Mouse (Mus musculus) lung, embryonic 16.5 days (tissue): Measurements from ENCODE around the gene Hif3a. TPM values are rescaled to one million over a fixed set of nuclear protein-coding genes. Genes with fewer than 3 reads are reported as not detected.

Experiments used
- ATAC-seq: fragments of 200-750 bp; cut with Nextera tagmentation; 2 replicates; pipeline ENCODE4 v1.8.0; 2017; ENCODE audit warnings: low read depth, mild to moderate bottlenecking, moderate library complexity
- H3K27ac ChIP-seq: fragments of 300-500 bp; sonication (generic); 2 replicates; pipeline ENCODE4 v1.5.1; 2014; ENCODE audit warnings: mild to moderate bottlenecking, control low read depth, low read length
- H3K27me3 ChIP-seq: fragments of 300-500 bp; sonication (generic); 2 replicates; pipeline ENCODE4 v1.6.1; 2014; ENCODE audit warnings: low read depth, low read length, mixed read lengths; ENCODE audit not compliant: control insufficient read depth, insufficient read depth
- H3K36me3 ChIP-seq: fragments of 300-500 bp; sonication (generic); 2 replicates; pipeline ENCODE4 v1.6.1; 2014; ENCODE audit warnings: low read length; ENCODE audit not compliant: control insufficient read depth, insufficient read depth
- H3K4me1 ChIP-seq: fragments of 300-500 bp; sonication (generic); replicated peaks from 2 replicates; pipeline ENCODE4 v1.6.1; 2014; ENCODE audit warnings: low read length, mixed read lengths; ENCODE audit not compliant: control insufficient read depth, insufficient read depth
- H3K4me2 ChIP-seq: fragments of 300-500 bp; sonication (generic); 2 replicates; pipeline ENCODE4 v1.6.1; 2014; ENCODE audit warnings: low read depth, low read length, control low read depth
- H3K4me3 ChIP-seq: fragments of 300-500 bp; sonication (generic); 2 replicates; pipeline ENCODE4 v1.5.1; 2014; ENCODE audit warnings: mild to moderate bottlenecking, low read length, control low read depth
- H3K9ac ChIP-seq: fragments of 300-500 bp; sonication (generic); 2 replicates; pipeline ENCODE4 v1.6.1; 2014; ENCODE audit warnings: low read length, control low read depth
- H3K9me3 ChIP-seq: fragments of 300-500 bp; sonication (generic); 2 replicates; pipeline ENCODE4 v1.6.1; 2016; ENCODE audit warnings: low read length; ENCODE audit not compliant: control insufficient read depth
- WGBS: fragments of 180-500 bp; shearing (Covaris S2); extraction: QIAGEN DNeasy Blood & Tissue Kit; methylation state at CpG from one replicate; pipeline ENCODE4 v1.1.7; 2014; 5-methylcytosine and 5-hydroxymethylcytosine counted together
- polyA plus RNA-seq: library from polyadenylated mRNA; unstranded; fragments of >200 nt; fragmentation: Nextera tagmentation; extraction: Ambion mirVana; gene quantifications from 2 replicates; pipeline ENCODE4 v1.2.1, GENCODE M21; 2015

Hif3a gene
- polyA plus RNA-seq, 1 experiment from 2014 or later: 56.0 TPM

GRCm38 (mm10) chr7:17026710-17027587, 35.3 kb downstream of the Hif3a start:
- peak; percentile 39 for ATAC-seq
- Histone ChIP-seq H3K9me3 (no peaks in the 10 kb centered on the region), H3K4me2 (peak overlapping the region; percentile 75), H3K27ac (peak overlapping the region; percentile 92), H3K4me3 (peak overlapping the region; percentile 85), H3K36me3 (peaks cover 17% of the 10 kb centered on the region), H3K9ac (peak overlapping the region; percentile 91), H3K4me1 (peaks cover 42% of the 10 kb centered on the region), H3K27me3 (no peaks in the 10 kb centered on the region)
- 4% methylated on average over 24 of the region's 24 CpGs for whole genome bisulfite sequencing

- H3K4me3 ChIP-seq: peak overlapping the region; percentile 85
- H3K27me3 ChIP-seq: no peaks in the 10 kb centered on the region
- no peaks in the 10 kb centered on the region for H3K9me3 ChIP-seq
- H3K27ac ChIP-seq: peak overlapping the region; percentile 89
- ATAC-seq: no peak
- peak overlapping the region; percentile 91 for H3K9ac ChIP-seq
- WGBS: 63% methylated on average over 9 of the region's 9 CpGs
- H3K4me2 ChIP-seq: peak overlapping the region; percentile 75
- H3K4me1 ChIP-seq: peaks cover 42% of the 10 kb centered on the region
- peaks cover 16% of the 10 kb centered on the region for H3K36me3 ChIP-seq
Observed at GRCm38 (mm10) chr7:17025896-17026622, 36.2 kb downstream of the Hif3a start.

GRCm38 (mm10) chr7:17025505-17025894, 36.7 kb downstream of the Hif3a start:
- H3K4me2 ChIP-seq: peak overlapping the region; percentile 25
- H3K36me3 ChIP-seq: peaks cover 19% of the 10 kb centered on the region
- H3K9ac ChIP-seq: peak overlapping the region; percentile 46
- no peaks in the 10 kb centered on the region for H3K9me3 ChIP-seq
- H3K4me3 ChIP-seq: no peak overlapping the region
- WGBS: 54% methylated on average over 4 of the region's 4 CpGs
- no peak for ATAC-seq
- peaks cover 42% of the 10 kb centered on the region for H3K4me1 ChIP-seq
- H3K27ac ChIP-seq: peak overlapping the region; percentile 89
- H3K27me3 ChIP-seq: no peaks in the 10 kb centered on the region

GRCm38 (mm10) chr7:17024814-17025504, 37.3 kb downstream of the Hif3a start:
- Histone ChIP-seq H3K4me2 (peak overlapping the region; percentile 25), H3K9ac (peak overlapping the region; percentile 46), H3K36me3 (peaks cover 21% of the 10 kb centered on the region), H3K27ac (peak overlapping the region; percentile 89), H3K4me3 (peak overlapping the region; percentile 5; the same call in 1 of the 2 replicates), H3K9me3 (no peaks in the 10 kb centered on the region), H3K4me1 (peaks cover 42% of the 10 kb centered on the region), H3K27me3 (no peaks in the 10 kb centered on the region)
- WGBS: 57% methylated on average over 10 of the region's 10 CpGs
- ATAC-seq: no peak

- Histone ChIP-seq H3K4me3 (no peak overlapping the region; the same call in 1 of the 2 replicates), H3K4me1 (peaks cover 42% of the 10 kb centered on the region), H3K4me2 (peak overlapping the region; percentile 8), H3K9ac (peak overlapping the region; percentile 46), H3K9me3 (no peaks in the 10 kb centered on the region), H3K36me3 (peaks cover 25% of the 10 kb centered on the region), H3K27me3 (no peaks in the 10 kb centered on the region), H3K27ac (peak overlapping the region; percentile 89)
- WGBS: 68% methylated on average over 6 of the region's 6 CpGs
- peak; percentile 24; the same call in 1 of the 2 replicates for ATAC-seq
Observed at GRCm38 (mm10) chr7:17024141-17024540, 38.1 kb downstream of the Hif3a start.

GRCm38 (mm10) chr7:17023701-17024100, 38.5 kb downstream of the Hif3a start:
- H3K9me3 ChIP-seq: no peaks in the 10 kb centered on the region
- peaks cover 28% of the 10 kb centered on the region for H3K36me3 ChIP-seq
- H3K4me1 ChIP-seq: peaks cover 42% of the 10 kb centered on the region
- peak overlapping the region; percentile 36; the same call in 1 of the 2 replicates for H3K9ac ChIP-seq
- WGBS: 60% methylated on average over 4 of the region's 4 CpGs
- H3K27me3 ChIP-seq: no peaks in the 10 kb centered on the region
- H3K27ac ChIP-seq: peak overlapping the region; percentile 89
- H3K4me3 ChIP-seq: no peak overlapping the region
- no peak for ATAC-seq
- H3K4me2 ChIP-seq: peak overlapping the region; percentile 8

- Histone ChIP-seq H3K36me3 (peaks cover 28% of the 10 kb centered on the region), H3K4me2 (no peak overlapping the region), H3K27ac (no peak overlapping the region), H3K4me1 (peaks cover 45% of the 10 kb centered on the region), H3K9ac (no peak overlapping the region), H3K9me3 (no peaks in the 10 kb centered on the region), H3K4me3 (no peak overlapping the region), H3K27me3 (no peaks in the 10 kb centered on the region)
- 92% methylated on average over 15 of the region's 15 CpGs for WGBS
- ATAC-seq: no peak
Observed at GRCm38 (mm10) chr7:17022176-17022575, 40.1 kb downstream of the Hif3a start.

GRCm38 (mm10) chr7:17019426-17020166, 42.6 kb downstream of the Hif3a start:
- 76% methylated on average over 7 of the region's 7 CpGs for WGBS
- peaks cover 42% of the 10 kb centered on the region for H3K36me3 ChIP-seq
- ATAC-seq: no peak

More at GRCm38 (mm10) chr7:17019426-17020166, 42.6 kb downstream of the Hif3a start:
- no peaks in the 10 kb centered on the region for H3K9me3 ChIP-seq
- H3K4me1 ChIP-seq: peaks cover 21% of the 10 kb centered on the region
- no peak overlapping the region for H3K27ac ChIP-seq
- no peak overlapping the region for H3K4me3 ChIP-seq
- H3K9ac ChIP-seq: no peak overlapping the region
- H3K4me2 ChIP-seq: no peak overlapping the region
- no peaks in the 10 kb centered on the region for H3K27me3 ChIP-seq
